Mouse (Mus musculus) hindbrain, embryonic 14.5 days (tissue): Measurements from ENCODE around the gene Dmwd. TPM values are rescaled to one million over a fixed set of nuclear protein-coding genes. Genes with fewer than 3 reads are reported as not detected.

Experiments used
- ATAC-seq: fragments of 200-750 bp; cut with Nextera tagmentation; 2 replicates; pipeline ENCODE4 v1.8.0; 2017; ENCODE audit warnings: moderate number of reproducible peaks, mild to moderate bottlenecking, moderate TSS enrichment, moderate library complexity; ENCODE audit not compliant: low FRiP score
- DNase-seq: peaks from one replicate; pipeline ENCODE4 v3.0.0-alpha.2; 2015; ENCODE audit warnings: low spot score
- H3K27ac ChIP-seq: fragments of 300-500 bp; sonication (generic); 2 replicates; pipeline ENCODE4 v1.5.1; 2014; ENCODE audit warnings: mild to moderate bottlenecking, moderate library complexity
- H3K27me3 ChIP-seq: fragments of 300-500 bp; sonication (generic); 2 replicates; pipeline ENCODE4 v1.6.1; 2014; ENCODE audit warnings: mild to moderate bottlenecking, low read length, mixed read lengths; ENCODE audit not compliant: control insufficient read depth, insufficient read depth
- H3K36me3 ChIP-seq: fragments of 300-500 bp; sonication (generic); replicated peaks from 2 replicates; pipeline ENCODE4 v1.6.1; 2014; ENCODE audit not compliant: control insufficient read depth, insufficient read depth
- H3K4me1 ChIP-seq: fragments of 300-500 bp; sonication (generic); replicated peaks from 2 replicates; pipeline ENCODE4 v1.6.1; 2014; ENCODE audit warnings: antibody characterized with exemption, low read length, mixed read lengths; ENCODE audit not compliant: control insufficient read depth, insufficient read depth
- H3K4me2 ChIP-seq: fragments of 300-500 bp; sonication (generic); replicated peaks from 2 replicates; pipeline ENCODE4 v1.6.1; 2014; ENCODE audit warnings: mild to moderate bottlenecking, moderate library complexity
- H3K4me3 ChIP-seq: fragments of 300-500 bp; sonication (generic); replicated peaks from 2 replicates; pipeline ENCODE4 v1.5.1; 2014; ENCODE audit warnings: mild to moderate bottlenecking, low read length
- H3K9ac ChIP-seq: fragments of 300-500 bp; sonication (generic); 2 replicates; pipeline ENCODE4 v1.6.1; 2014
- H3K9me3 ChIP-seq: fragments of 300-500 bp; sonication (generic); 2 replicates; pipeline ENCODE4 v1.6.1; 2016; ENCODE audit warnings: low read length; ENCODE audit not compliant: control insufficient read depth
- WGBS: fragments of 180-500 bp; shearing (Covaris S2); extraction: QIAGEN DNeasy Blood & Tissue Kit; methylation state at CpG from one replicate; pipeline ENCODE4 v1.1.7; 2014; 5-methylcytosine and 5-hydroxymethylcytosine counted together
- polyA plus RNA-seq: library from polyadenylated mRNA; unstranded; fragments of >200 nt; fragmentation: Nextera tagmentation; extraction: Ambion mirVana; gene quantifications from 2 replicates; pipeline ENCODE4 v1.2.1, GENCODE M21; 2014

The Dmwd gene
- polyA plus RNA-seq, 1 experiment from 2014 or later, result 32.0 TPM

GRCm38 (mm10) chr7:19080451-19080950 lies 4.5 kb downstream of the Dmwd start:
- no peak overlapping the region for H3K4me2 ChIP-seq
- DNase-seq, result no peak
- H3K36me3 ChIP-seq, result peaks cover 58% of the 10 kb centered on the region
- no peak overlapping the region for H3K4me3 ChIP-seq
- H3K9me3 ChIP-seq, result no peaks in the 10 kb centered on the region
- H3K27me3 ChIP-seq, result no peaks in the 10 kb centered on the region; the same call in 1 of the 2 replicates
- H3K9ac ChIP-seq, result no peak overlapping the region
- no peak overlapping the region for H3K27ac ChIP-seq
- ATAC-seq, result no peak
- H3K4me1 ChIP-seq, result peaks cover 18% of the 10 kb centered on the region
- WGBS, result 88% methylated on average over 19 of the region's 19 CpGs

- 94% methylated on average over 4 of the region's 4 CpGs for WGBS
Observed at GRCm38 (mm10) chr7:19082171-19082570, 6.1 kb downstream of the Dmwd start.

GRCm38 (mm10) chr7:19083096-19083495 lies 7.1 kb downstream of the Dmwd start:
- Histone ChIP-seq H3K27ac (no peak overlapping the region), H3K9ac (no peak overlapping the region), H3K27me3 (no peaks in the 10 kb centered on the region; the same call in 1 of the 2 replicates), H3K4me1 (peaks cover 2% of the 10 kb centered on the region; the same call in 1 of the 2 replicates), H3K9me3 (no peaks in the 10 kb centered on the region), H3K36me3 (peaks cover 70% of the 10 kb centered on the region), H3K4me3 (no peak overlapping the region), H3K4me2 (no peak overlapping the region)
- WGBS, result 66% methylated on average over 6 of the region's 6 CpGs
- ATAC-seq (no peak), DNase-seq (no peak)

More at GRCm38 (mm10) chr7:19082171-19082570, 6.1 kb downstream of the Dmwd start:
- Histone ChIP-seq H3K27ac (no peak overlapping the region), H3K27me3 (no peaks in the 10 kb centered on the region; the same call in 1 of the 2 replicates), H3K4me3 (no peak overlapping the region), H3K9me3 (no peaks in the 10 kb centered on the region), H3K4me1 (peaks cover 11% of the 10 kb centered on the region), H3K36me3 (peaks cover 64% of the 10 kb centered on the region), H3K4me2 (no peak overlapping the region), H3K9ac (no peak overlapping the region)
- ATAC-seq (no peak), DNase-seq (no peak)

- Histone ChIP-seq H3K27ac (no peak within 1 kb of the TSS), H3K9ac (no peak within 1 kb of the TSS), H3K9me3 (no peaks in the 10 kb centered on the region), H3K4me2 (no peak within 1 kb of the TSS), H3K4me1 (no peaks in the 10 kb centered on the region), H3K36me3 (peaks cover 70% of the 10 kb centered on the region), H3K4me3 (no peak within 1 kb of the TSS), H3K27me3 (no peaks in the 10 kb centered on the region; the same call in 1 of the 2 replicates)
- ATAC-seq, result no peak
- WGBS, result 49% methylated on average over 9 of the region's 10 CpGs
- DNase-seq, result no peak
Observed at GRCm38 (mm10) chr7:19083701-19084100, 7.7 kb downstream of the Dmwd start, which contains the start of gene Dmpk. TSS of gene Dmpk (plus strand) at chr7:19083849.

GRCm38 (mm10) chr7:19084277-19084771 lies 8.3 kb downstream of the Dmwd start:
- DNase-seq (no peak), ATAC-seq (no peak)
- no peak overlapping the region for H3K4me3 ChIP-seq
- peaks cover 70% of the 10 kb centered on the region for H3K36me3 ChIP-seq
- H3K4me1 ChIP-seq, result no peaks in the 10 kb centered on the region
- no peaks in the 10 kb centered on the region; the same call in 1 of the 2 replicates for H3K27me3 ChIP-seq
- no peaks in the 10 kb centered on the region for H3K9me3 ChIP-seq
- WGBS, result 78% methylated on average over 6 of the region's 6 CpGs
- H3K9ac ChIP-seq, result no peak overlapping the region
- H3K27ac ChIP-seq, result no peak overlapping the region
- H3K4me2 ChIP-seq, result no peak overlapping the region

GRCm38 (mm10) chr7:19084921-19085473 lies 9.0 kb downstream of the Dmwd start:
- ATAC-seq, result no peak
- Histone ChIP-seq H3K4me3 (no peak overlapping the region), H3K27ac (no peak overlapping the region), H3K4me1 (no peaks in the 10 kb centered on the region), H3K27me3 (no peaks in the 10 kb centered on the region; the same call in 1 of the 2 replicates), H3K4me2 (no peak overlapping the region), H3K9me3 (no peaks in the 10 kb centered on the region), H3K9ac (no peak overlapping the region), H3K36me3 (peaks cover 69% of the 10 kb centered on the region)
- WGBS, result 18% methylated on average over 9 of the region's 9 CpGs
- DNase-seq, result no peak

- no peak overlapping the region for H3K9ac ChIP-seq
- WGBS, result 16% methylated on average over 6 of the region's 6 CpGs
- DNase-seq (no peak), ATAC-seq (no peak)
- no peak overlapping the region for H3K4me3 ChIP-seq
- no peaks in the 10 kb centered on the region for H3K4me1 ChIP-seq
- peaks cover 69% of the 10 kb centered on the region for H3K36me3 ChIP-seq
- H3K4me2 ChIP-seq, result no peak overlapping the region
- H3K9me3 ChIP-seq, result no peaks in the 10 kb centered on the region
- no peak overlapping the region for H3K27ac ChIP-seq
- H3K27me3 ChIP-seq, result no peaks in the 10 kb centered on the region; the same call in 1 of the 2 replicates
Observed at GRCm38 (mm10) chr7:19085495-19085894, 9.5 kb downstream of the Dmwd start.

GRCm38 (mm10) chr7:19086042-19086441 lies 10.0 kb downstream of the Dmwd start:
- Histone ChIP-seq H3K9ac (no peak overlapping the region), H3K27ac (no peak overlapping the region), H3K36me3 (peaks cover 68% of the 10 kb centered on the region), H3K4me2 (no peak overlapping the region), H3K4me1 (no peaks in the 10 kb centered on the region), H3K4me3 (no peak overlapping the region), H3K27me3 (peaks cover 3% of the 10 kb centered on the region; the same call in 1 of the 2 replicates), H3K9me3 (no peaks in the 10 kb centered on the region)
- ATAC-seq, result no peak
- WGBS, result 20% methylated on average over 14 of the region's 14 CpGs
- no peak for DNase-seq

- Histone ChIP-seq H3K4me1 (no peaks in the 10 kb centered on the region), H3K27me3 (peaks cover 8% of the 10 kb centered on the region; the same call in 1 of the 2 replicates), H3K9me3 (no peaks in the 10 kb centered on the region), H3K36me3 (peaks cover 67% of the 10 kb centered on the region), H3K9ac (no peak overlapping the region), H3K4me2 (no peak overlapping the region), H3K27ac (no peak overlapping the region), H3K4me3 (no peak overlapping the region)
- ATAC-seq (no peak), DNase-seq (no peak)
- 66% methylated on average over 18 of the region's 18 CpGs for WGBS
Observed at GRCm38 (mm10) chr7:19086760-19087159, 10.7 kb downstream of the Dmwd start.
